Mouse (Mus musculus) testis, adult 2 months (tissue): Measurements from ENCODE around the gene Rasgrp3.

Source experiments
- CTCF ChIP-seq: fragments of 200-500 bp; IDR thresholded peaks from 2 replicates; pipeline ENCODE4 v1.5.1; 2012; ENCODE audit warnings: low read depth, mild to moderate bottlenecking, inconsistent platforms, low read length, moderate library complexity; ENCODE audit not compliant: control insufficient read depth, insufficient read depth, insufficient replicate concordance
- POLR2A ChIP-seq: fragments of 200-500 bp; IDR thresholded peaks from 2 replicates; pipeline ENCODE4 v1.6.1; 2012; ENCODE audit warnings: low read depth, mild to moderate bottlenecking, inconsistent platforms, low read length, moderate library complexity; ENCODE audit not compliant: control insufficient read depth

DNA sequence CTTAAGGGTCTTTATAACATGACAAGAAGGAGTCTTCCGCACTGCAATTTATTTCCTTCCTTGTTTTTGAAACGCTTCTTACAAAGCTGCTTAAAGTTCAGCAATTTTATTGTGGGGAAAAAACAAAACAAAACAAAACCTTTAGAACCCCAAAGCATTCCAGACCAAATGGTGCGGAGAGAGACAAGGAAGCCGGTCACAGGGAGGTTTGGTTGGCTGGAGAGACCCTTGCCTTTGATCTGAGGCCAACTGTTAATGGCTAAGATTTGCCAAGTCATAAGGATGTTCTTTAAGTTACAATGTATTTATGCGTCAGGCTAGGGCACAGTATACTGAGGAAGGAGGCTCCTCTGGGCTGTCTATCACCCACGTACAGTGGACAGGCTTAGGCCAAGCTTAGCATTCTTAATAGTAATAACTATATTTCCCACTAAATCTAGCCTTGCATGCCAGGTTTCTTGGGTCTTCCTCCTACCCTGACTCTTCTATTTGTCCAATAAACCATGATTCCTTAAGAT lies 96.8 kb downstream of the Rasgrp3 start:
- no peak for TF ChIP-seq POLR2A
- no peak for TF ChIP-seq CTCF
